Mouse (Mus musculus): ENCODE results near the gene Ddr2. TPM values are rescaled to one million over a fixed set of nuclear protein-coding genes. Genes with fewer than 3 reads are reported as not detected.

The Ddr2 gene
- polyA plus RNA-seq, 1 experiment: 6.0 TPM

GRCm38 (mm10) chr1:169971998-169972397 lies 138.6 kb downstream of the Ddr2 start:
- 73% methylated on average over 2 of the region's 2 CpGs for WGBS
- Histone ChIP-seq H3K4me1 (ENCODE audit: control insufficient read depth, insufficient read depth, low read length) (no peaks in the 10 kb centered on the region), H3K4me3 (replicated peaks; ENCODE audit: control insufficient read depth, low read depth, low read length) (no peak overlapping the region), H3K27ac (ENCODE audit: control insufficient read depth, insufficient read depth, low read depth, low read length, poor library complexity) (no peak overlapping the region)
- no peak for TF ChIP-seq CTCF (IDR thresholded peaks at IDR 0.05; ENCODE audit: control insufficient read depth, insufficient read depth, low read length)
- no peak for TF ChIP-seq POLR2A (IDR thresholded peaks at IDR 0.05; ENCODE audit: borderline replicate concordance, control insufficient read depth, low read depth, low read length)

- TF ChIP-seq POLR2A (IDR thresholded peaks at IDR 0.05; ENCODE audit: borderline replicate concordance, control insufficient read depth, low read depth, low read length) (no peak), CTCF (IDR thresholded peaks at IDR 0.05; ENCODE audit: control insufficient read depth, insufficient read depth, low read length) (no peak)
- Histone ChIP-seq H3K27ac (ENCODE audit: control insufficient read depth, insufficient read depth, low read depth, low read length, poor library complexity) (no peak overlapping the region), H3K4me3 (replicated peaks; ENCODE audit: control insufficient read depth, low read depth, low read length) (no peak overlapping the region), H3K4me1 (ENCODE audit: control insufficient read depth, insufficient read depth, low read length) (no peaks in the 10 kb centered on the region)
- WGBS: 95% methylated on average over 4 of the region's 4 CpGs
Observed at GRCm38 (mm10) chr1:169970936-169971335, 139.6 kb downstream of the Ddr2 start.

- TF ChIP-seq POLR2A (IDR thresholded peaks at IDR 0.05; ENCODE audit: borderline replicate concordance, control insufficient read depth, low read depth, low read length) (no peak), CTCF (IDR thresholded peaks at IDR 0.05; ENCODE audit: control insufficient read depth, insufficient read depth, low read length) (no peak)
- H3K4me1 ChIP-seq (ENCODE audit: control insufficient read depth, insufficient read depth, low read length): no peaks in the 10 kb centered on the region
- H3K4me3 ChIP-seq (replicated peaks; ENCODE audit: control insufficient read depth, low read depth, low read length): peak overlapping the region; percentile 73
- WGBS: under 1% methylated on average over 8 of the region's 9 CpGs
- no peak overlapping the region for H3K27ac ChIP-seq (ENCODE audit: control insufficient read depth, insufficient read depth, low read depth, low read length, poor library complexity)
Observed at GRCm38 (mm10) chr1:169969516-169969886, 141.1 kb downstream of the Ddr2 start.

GRCm38 (mm10) chr1:169968792-169969515 lies 141.6 kb downstream of the Ddr2 start, which contains the start of gene Hsd17b7:
Gene Hsd17b7, minus strand, starts transcription at chr1:169969241.
- TF ChIP-seq POLR2A (IDR thresholded peaks at IDR 0.05; ENCODE audit: borderline replicate concordance, control insufficient read depth, low read depth, low read length): peak; percentile 65
- TF ChIP-seq CTCF (IDR thresholded peaks at IDR 0.05; ENCODE audit: control insufficient read depth, insufficient read depth, low read length): no peak
- H3K4me3 ChIP-seq (replicated peaks; ENCODE audit: control insufficient read depth, low read depth, low read length): peak within 1 kb of the TSS; percentile 73
- no peak within 1 kb of the TSS for H3K27ac ChIP-seq (ENCODE audit: control insufficient read depth, insufficient read depth, low read depth, low read length, poor library complexity)
- H3K4me1 ChIP-seq (ENCODE audit: control insufficient read depth, insufficient read depth, low read length): no peaks in the 10 kb centered on the region
- 1% methylated on average over 48 of the region's 48 CpGs for WGBS

GRCm38 (mm10) chr1:169953106-169953505 lies 157.5 kb downstream of the Ddr2 start:
- H3K4me3 ChIP-seq (replicated peaks; ENCODE audit: control insufficient read depth, low read depth, low read length): no peak overlapping the region
- no peak overlapping the region for H3K27ac ChIP-seq (ENCODE audit: control insufficient read depth, insufficient read depth, low read depth, low read length, poor library complexity)
- no peaks in the 10 kb centered on the region for H3K4me1 ChIP-seq (ENCODE audit: control insufficient read depth, insufficient read depth, low read length)
- no peak for TF ChIP-seq POLR2A (IDR thresholded peaks at IDR 0.05; ENCODE audit: borderline replicate concordance, control insufficient read depth, low read depth, low read length)
- no peak for TF ChIP-seq CTCF (IDR thresholded peaks at IDR 0.05; ENCODE audit: control insufficient read depth, insufficient read depth, low read length)
- 91% methylated on average over 10 of the region's 10 CpGs for WGBS

GRCm38 (mm10) chr1:169952636-169953035 lies 157.9 kb downstream of the Ddr2 start:
- Histone ChIP-seq H3K4me1 (ENCODE audit: control insufficient read depth, insufficient read depth, low read length) (no peaks in the 10 kb centered on the region), H3K4me3 (replicated peaks; ENCODE audit: control insufficient read depth, low read depth, low read length) (no peak overlapping the region), H3K27ac (ENCODE audit: control insufficient read depth, insufficient read depth, low read depth, low read length, poor library complexity) (no peak overlapping the region)
- no peak for TF ChIP-seq CTCF (IDR thresholded peaks at IDR 0.05; ENCODE audit: control insufficient read depth, insufficient read depth, low read length)
- no peak for TF ChIP-seq POLR2A (IDR thresholded peaks at IDR 0.05; ENCODE audit: borderline replicate concordance, control insufficient read depth, low read depth, low read length)
- WGBS: 88% methylated on average over 10 of the region's 10 CpGs

GRCm38 (mm10) chr1:169951561-169951960 lies 159.0 kb downstream of the Ddr2 start:
- no peaks in the 10 kb centered on the region for H3K4me1 ChIP-seq (ENCODE audit: control insufficient read depth, insufficient read depth, low read length)
- TF ChIP-seq CTCF (IDR thresholded peaks at IDR 0.05; ENCODE audit: control insufficient read depth, insufficient read depth, low read length) (no peak), POLR2A (IDR thresholded peaks at IDR 0.05; ENCODE audit: borderline replicate concordance, control insufficient read depth, low read depth, low read length) (no peak)
- H3K27ac ChIP-seq (ENCODE audit: control insufficient read depth, insufficient read depth, low read depth, low read length, poor library complexity): no peak overlapping the region
- H3K4me3 ChIP-seq (replicated peaks; ENCODE audit: control insufficient read depth, low read depth, low read length): no peak overlapping the region
- 93% methylated on average over 6 of the region's 6 CpGs for WGBS

GRCm38 (mm10) chr1:169950651-169951050 lies 159.9 kb downstream of the Ddr2 start:
- WGBS: 82% methylated on average over 4 of the region's 4 CpGs

More at GRCm38 (mm10) chr1:169950651-169951050, 159.9 kb downstream of the Ddr2 start:
- no peak for TF ChIP-seq POLR2A (IDR thresholded peaks at IDR 0.05; ENCODE audit: borderline replicate concordance, control insufficient read depth, low read depth, low read length)
- peak; percentile 36 for TF ChIP-seq CTCF (IDR thresholded peaks at IDR 0.05; ENCODE audit: control insufficient read depth, insufficient read depth, low read length)
- Histone ChIP-seq H3K27ac (ENCODE audit: control insufficient read depth, insufficient read depth, low read depth, low read length, poor library complexity) (no peak overlapping the region), H3K4me1 (ENCODE audit: control insufficient read depth, insufficient read depth, low read length) (no peaks in the 10 kb centered on the region), H3K4me3 (replicated peaks; ENCODE audit: control insufficient read depth, low read depth, low read length) (no peak overlapping the region)
